Mouse (Mus musculus) G1E (cell line): Measurements from ENCODE around the gene Avpi1.

Experiments
- CTCF ChIP-seq: IDR thresholded peaks from 2 replicates; pipeline ENCODE4 v1.5.1; 2012; ENCODE audit warnings: low read depth, low read length, inconsistent platforms, mixed read lengths
- GATA1 ChIP-seq: IDR thresholded peaks from 2 replicates; pipeline ENCODE4 v1.6.1; 2012; ENCODE audit warnings: borderline replicate concordance, low read length, inconsistent platforms, mixed read lengths

GRCm38 (mm10) chr19:42080469-42080868 is 48.4 kb downstream of the Avpi1 start:
- no peak for TF ChIP-seq CTCF
- TF ChIP-seq GATA1 = no peak
